Mouse (Mus musculus): Measurements from ENCODE around the gene Spef1.

Spef1 gene

GRCm38 (mm10) chr2:131171401-131172104 lies 15.5 kb downstream of the Spef1 start:
- DNase-seq, result peak; percentile 74 to 77

DNA sequence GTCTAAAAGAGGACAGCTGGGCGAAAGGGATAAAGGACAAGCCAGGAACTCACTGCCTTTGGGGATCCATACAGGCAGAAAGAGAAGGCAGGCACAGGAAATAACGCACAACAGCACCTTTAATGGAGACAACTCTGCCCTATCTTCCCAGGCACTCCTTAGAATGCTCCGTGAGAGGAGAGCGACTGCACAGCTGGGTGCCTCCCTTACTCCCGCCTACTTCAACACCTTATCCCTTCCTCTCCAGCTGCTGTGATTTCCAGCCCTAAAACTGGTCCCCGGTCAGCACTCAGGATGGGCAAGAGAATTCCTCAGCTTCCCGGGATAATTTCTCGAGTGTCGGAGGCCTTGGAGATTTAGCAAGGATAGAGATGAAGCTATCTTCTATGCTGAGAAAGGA lies 16.1 kb downstream of the Spef1 start:
- no peak for DNase-seq

DNA sequence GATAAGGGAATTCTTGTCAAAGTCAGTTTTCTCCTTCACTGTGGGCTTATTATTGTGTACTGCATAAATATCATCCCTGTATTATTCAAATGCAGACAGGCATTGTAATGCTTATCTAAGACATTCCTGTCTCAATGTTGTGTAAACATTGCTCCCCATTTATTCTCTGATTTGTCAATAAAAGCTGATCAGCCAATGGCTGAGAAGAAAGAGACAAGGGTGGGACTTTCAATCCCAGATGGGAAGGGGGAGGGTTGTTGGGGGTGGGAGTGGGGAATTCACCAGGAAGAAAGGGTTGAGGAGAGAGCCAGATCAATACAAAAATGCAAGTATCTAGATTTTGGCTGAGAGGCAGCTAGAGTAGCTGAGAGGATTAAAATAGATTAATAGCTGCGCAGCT lies 18.2 kb downstream of the Spef1 start:
- DNase-seq, result no peak

DNA sequence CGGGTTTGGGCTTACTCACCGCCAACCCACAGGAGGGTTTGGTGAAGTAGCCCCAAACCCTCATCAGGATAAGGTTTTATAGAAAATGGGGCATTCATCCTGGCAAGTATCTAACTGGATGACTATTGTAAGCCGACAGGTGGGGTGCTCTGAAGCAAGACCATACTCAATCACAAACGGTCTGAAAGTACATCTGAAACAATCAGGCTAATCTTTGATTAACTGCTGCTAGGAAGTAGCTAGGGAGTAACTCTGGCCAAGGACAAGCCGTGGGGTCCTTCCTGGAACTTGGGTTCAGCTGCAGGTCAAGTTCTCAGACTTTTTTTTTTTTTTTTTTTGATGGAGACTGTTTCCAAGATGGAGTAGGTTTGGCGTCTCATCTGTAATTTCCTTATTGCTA lies 19.1 kb downstream of the Spef1 start:
- DNase-seq, result no peak

- DNase-seq, result no peak
These were observed 20.9 kb downstream of the Spef1 start for GRCm38 (mm10) chr2:131166172-131166571.

DNA sequence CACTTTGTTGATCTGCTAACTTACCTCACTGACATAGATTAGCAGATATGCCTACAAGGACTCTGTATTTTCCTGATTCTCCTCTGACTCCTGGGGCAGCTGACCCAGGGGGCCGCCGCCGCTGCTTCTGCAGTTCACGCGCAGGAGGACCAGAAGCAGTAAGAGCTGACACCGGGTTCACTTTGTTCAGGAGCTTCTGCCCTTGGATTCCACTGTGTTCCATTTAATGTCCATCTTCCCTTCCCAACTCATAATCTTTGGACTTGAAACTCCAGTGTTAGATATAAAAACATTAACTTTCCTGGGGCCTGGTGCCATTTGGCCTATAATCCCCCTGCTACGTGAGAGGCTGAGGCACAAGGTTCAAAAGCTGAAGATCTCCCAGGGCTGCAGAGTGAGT lies 23.2 kb downstream of the Spef1 start:
- DNase-seq, result no peak

DNA sequence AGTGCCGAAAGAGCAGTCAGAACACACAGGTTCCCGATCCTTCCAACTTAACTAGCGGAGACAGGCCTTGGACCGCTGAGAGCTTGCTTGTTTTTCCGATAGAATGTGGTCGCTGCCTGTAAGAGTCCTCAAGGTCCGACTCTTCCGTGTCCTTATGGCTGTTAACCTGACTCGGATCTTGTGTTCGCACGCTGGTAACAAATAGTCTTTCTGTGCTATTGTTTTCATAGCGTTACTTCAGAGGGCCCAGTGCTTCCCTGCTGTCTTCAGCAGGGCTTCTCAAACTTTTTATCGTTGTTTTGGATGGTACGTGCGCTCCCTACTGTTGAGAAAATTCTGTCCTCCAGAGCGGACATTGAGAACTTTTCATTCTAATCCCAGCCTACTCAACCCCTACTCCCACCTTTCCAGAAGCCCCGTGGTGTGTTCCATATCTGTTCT lies 26.4 kb downstream of the Spef1 start:
- peak in 1 of 2 experiments; percentile 20 for DNase-seq

GRCm38 (mm10) chr2:131159938-131160581 lies 27.0 kb downstream of the Spef1 start, which contains the start of gene 1700037H04Rik:
1700037H04Rik (minus strand) TSS chr2:131160081.
- DNase-seq, result peak; percentile 99

GRCm38 (mm10) chr2:131159491-131159910 lies 27.6 kb downstream of the Spef1 start:
- no peak for DNase-seq

DNA sequence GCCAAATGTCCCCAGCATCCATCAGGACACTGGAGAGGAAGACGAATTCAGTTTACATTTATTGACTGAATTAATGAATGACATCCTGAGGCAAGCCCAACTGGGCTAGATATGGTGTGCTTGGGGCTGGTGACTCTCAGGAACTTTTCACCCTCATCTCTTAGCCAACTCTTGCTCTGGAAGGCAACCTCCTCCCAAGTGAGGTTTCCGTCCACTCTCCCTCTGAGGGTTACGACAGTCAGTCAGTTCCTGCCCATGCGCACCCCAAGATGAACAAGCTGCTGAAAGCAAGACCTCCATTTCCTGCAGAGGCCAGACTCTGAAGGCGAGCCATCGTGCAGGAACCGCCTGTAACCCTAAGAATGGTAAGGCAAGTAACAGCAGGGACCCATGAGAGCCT lies 30.1 kb downstream of the Spef1 start:
- no peak for DNase-seq

GRCm38 (mm10) chr2:131154036-131154435 lies 33.0 kb downstream of the Spef1 start:
- DNase-seq, result no peak

DNA sequence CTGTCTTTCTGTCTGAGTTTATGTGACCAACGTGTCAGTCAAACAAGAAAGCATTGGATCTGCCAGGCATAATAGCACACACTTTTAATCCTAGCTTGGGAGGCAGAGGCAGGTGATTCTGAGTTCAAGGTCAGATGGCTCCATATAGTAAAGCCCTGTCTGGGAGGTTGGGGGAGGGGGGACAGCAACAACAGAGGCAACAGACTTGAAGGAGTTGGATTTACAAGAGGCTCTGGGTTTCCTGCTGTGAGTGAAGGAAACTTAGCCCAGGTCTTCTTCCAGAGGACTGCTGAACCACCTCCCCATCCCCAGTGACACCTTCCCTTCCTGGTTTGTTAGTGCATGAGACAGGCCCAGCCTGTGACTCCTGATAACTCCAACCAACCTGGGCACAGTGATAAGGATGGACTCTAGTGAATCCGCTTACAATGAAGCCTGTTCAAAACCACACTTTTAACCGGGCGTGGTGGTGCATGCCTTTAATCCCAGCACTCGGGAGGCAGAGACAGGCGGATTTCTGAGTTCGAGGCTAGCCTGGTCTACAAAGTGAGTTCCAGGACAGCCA lies 34.8 kb downstream of the Spef1 start:
- DNase-seq, result no peak

DNA sequence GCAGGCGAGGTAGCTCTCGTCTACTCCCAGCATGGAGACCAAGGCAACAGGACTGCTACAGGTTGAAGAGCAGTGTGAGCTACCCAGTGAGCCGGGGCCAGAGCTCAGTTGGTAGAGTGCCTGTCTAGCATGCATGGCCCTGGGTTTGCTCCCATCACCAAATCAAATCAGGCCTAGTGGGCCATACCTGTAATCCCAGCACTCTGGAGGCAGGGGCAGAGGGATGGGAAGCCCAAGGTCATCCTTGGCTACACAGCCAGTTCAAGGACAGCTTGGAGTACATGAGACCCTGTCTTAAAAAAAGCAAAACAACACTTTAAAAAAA lies 37.9 kb downstream of the Spef1 start:
- no peak for DNase-seq

GRCm38 (mm10) chr2:131148353-131149253 lies 38.5 kb downstream of the Spef1 start:
- no peak for DNase-seq

DNA sequence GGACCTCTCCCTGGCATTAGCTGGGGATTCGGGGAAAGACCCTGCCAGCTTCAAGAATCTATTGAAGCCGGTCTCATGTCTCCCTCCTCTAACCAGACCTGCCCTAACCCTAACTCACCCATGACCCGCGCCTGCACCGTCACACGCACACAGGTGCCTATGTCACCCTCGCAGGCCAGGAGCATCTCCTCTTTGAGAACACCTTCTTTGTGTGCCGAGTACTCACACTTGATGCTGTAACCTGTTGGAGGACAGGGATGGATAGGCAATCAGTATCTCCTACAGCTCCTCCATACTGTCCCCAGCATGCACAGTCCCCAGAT lies 40.1 kb downstream of the Spef1 start:
- DNase-seq, result no peak

GRCm38 (mm10) chr2:131146193-131147042 lies 40.7 kb downstream of the Spef1 start:
- DNase-seq, result no peak

- DNase-seq, result no peak
These were observed 41.5 kb downstream of the Spef1 start for GRCm38 (mm10) chr2:131145536-131145935.

- DNase-seq, result no peak
These were observed 42.0 kb downstream of the Spef1 start for GRCm38 (mm10) chr2:131145121-131145520.

DNA sequence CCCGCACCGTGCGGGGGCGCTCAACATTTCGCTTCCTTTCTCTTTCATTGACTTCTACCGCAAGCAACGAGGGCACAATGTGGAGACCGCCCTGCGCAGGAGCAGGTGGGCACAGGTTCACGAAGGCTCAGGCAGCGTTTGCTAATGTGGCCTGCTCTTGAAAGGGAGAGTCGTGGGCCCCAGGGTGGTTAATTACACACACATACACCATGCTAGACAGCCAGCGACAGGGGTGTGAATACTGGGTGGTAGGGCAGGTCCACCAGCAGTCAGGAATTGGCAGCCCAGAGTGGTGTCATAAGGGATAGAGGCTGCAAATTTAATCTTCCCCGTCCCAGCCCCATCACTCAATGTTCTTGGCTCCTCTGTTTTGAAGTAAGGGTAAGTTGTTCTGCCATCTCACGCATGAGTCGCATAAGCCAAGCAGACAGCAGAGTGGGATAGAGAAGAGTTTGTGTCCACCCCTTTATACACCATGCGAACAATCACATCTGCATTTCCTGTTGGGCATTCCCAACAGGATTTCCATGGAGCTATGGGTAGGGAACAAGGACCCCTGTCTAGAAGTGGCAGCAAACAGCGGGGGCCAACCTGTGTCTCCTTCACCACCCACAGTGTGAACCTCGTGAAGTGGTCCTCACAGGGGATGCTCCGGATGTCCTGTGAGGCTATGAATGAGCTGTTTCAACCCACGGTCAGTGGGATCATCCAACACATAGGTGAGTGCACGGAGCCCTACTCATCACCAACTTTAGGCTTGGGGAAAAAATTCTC lies 43.9 kb downstream of the Spef1 start:
- no peak for DNase-seq

GRCm38 (mm10) chr2:131142592-131142991 lies 44.5 kb downstream of the Spef1 start:
- peak; percentile 72 to 75 for DNase-seq

DNA sequence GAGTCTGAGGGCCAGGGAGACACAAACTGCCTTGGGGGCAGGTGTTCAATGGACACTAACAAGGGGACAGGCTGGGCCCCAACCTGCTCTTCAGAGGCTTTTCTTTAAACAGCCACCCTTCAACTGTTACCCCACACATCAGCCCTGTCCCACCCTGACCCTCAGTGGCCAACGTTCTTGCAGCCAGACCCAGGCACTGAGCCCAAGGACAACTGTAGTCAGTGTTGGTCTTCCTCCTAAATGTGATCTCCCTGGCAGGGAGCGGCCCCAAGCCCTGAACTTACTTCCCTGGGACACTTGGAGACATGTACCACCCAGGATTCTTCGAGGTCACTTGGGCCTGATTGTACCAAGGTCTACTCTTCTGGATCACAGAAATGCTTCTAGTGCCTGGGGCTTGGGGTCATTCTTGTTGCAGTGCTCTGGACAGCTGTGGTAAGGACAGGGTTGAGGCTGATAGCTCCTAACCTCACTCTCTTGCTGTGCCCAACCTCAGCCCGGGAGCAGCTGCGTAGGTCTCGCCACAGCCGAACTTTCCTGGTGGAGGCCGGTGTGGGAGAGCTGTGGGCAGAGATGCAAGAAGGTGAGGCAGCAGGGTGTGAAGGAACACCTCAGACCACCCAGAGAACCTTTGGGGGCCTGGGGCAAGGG lies 45.6 kb downstream of the Spef1 start:
- DNase-seq, result no peak
